Comparison of ENCODE assay signal across 17 mouse cellular contexts in the genomic region with DNA sequence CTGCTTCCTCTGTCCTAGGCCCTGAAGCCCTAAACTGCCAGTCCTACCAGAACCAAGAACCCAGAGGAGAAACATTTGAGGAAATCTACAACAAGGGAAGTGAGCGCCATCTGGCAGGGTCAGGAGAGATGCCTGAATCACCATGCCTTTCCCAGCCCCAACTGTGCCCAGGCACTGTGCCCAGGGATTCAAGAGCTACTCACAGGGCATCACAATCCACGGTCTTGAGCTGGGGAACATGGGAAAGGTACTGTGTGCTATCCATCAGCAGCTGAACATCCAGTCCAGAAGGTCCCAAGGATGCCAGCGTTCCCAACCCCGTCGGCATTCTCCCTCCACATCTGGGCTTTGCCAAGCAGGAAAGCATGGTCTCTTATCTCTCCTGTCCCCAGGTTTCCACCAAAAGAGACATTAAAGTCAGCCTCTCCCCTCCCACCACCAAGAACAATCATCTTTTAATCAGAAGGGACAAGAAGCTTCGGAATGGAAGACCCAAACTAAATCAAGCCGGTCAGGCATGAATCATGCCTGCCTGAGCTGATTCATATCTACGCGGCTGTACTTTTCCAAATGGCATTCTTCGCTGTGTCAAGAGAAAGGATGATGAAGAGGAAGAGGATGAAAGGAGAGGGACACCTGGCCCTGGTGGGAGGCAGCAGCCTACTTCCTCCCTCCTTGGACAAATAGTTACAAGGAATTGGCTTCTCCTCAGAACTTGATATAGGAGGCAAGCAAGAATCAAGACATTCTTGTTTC. TPM values are rescaled to one million over a fixed set of nuclear protein-coding genes. Genes with fewer than 3 reads are reported as not detected.
DNase-seq lines count a peak whose midpoint lies in the region; ATAC-seq and TF ChIP-seq lines count a peak whose summit lies in the region.
"Had no signal": no experiment of that assay in that cellular context is flagged by ENCODE, and none has a peak within 500 bp of the region (broad histone marks: within the 10 kb centered on the region; RNA-seq: fewer than 3 reads in every experiment).

No protein-coding gene starts in this region.

- H3K4me3 ChIP-seq in layer of hippocampus, adult 2 months, result no peak overlapping the region
- no peak overlapping the region for H3K4me3 ChIP-seq in kidney, embryonic 14.5 days (ENCODE audit: low read length)
- H3K4me3 ChIP-seq: heart, embryonic 15.5 days; limb, embryonic 10.5 days; liver, embryonic 13.5 days had no signal

- DNase-seq in layer of hippocampus, adult 2 months (ENCODE audit: low spot score in 2 of 2), result no peak
- no peak for DNase-seq in layer of hippocampus, postnatal 25 days (ENCODE audit: extremely low spot score in 1 of 2, low spot score in 1 of 2)
- peak; percentile 68 for DNase-seq in adrenal gland, adult 2 months
- peak; percentile 97 for DNase-seq in cerebellum, adult 11 months
- DNase-seq in cerebellum, postnatal 25 days, result peak; percentile 98 to 99
- DNase-seq in lung, postnatal 25 days (ENCODE audit: low spot score), result no peak
- DNase-seq: kidney, postnatal 25 days; liver, embryonic 13.5 days; thymus, postnatal 25 days had no signal

- H3K27me3 ChIP-seq in kidney, embryonic 14.5 days (ENCODE audit: control insufficient read depth, insufficient read depth, low read length), result no peaks in the 10 kb centered on the region

- H3K27ac ChIP-seq in layer of hippocampus, adult 2 months, result peak overlapping the region; percentile 1; the same call in 1 of the 2 replicates
- no peak overlapping the region for H3K27ac ChIP-seq in kidney, embryonic 14.5 days (ENCODE audit: low read depth, low read length)
- H3K27ac ChIP-seq: heart, embryonic 15.5 days; limb, embryonic 10.5 days; liver, embryonic 13.5 days had no signal

- no peak for ATAC-seq in kidney, embryonic 14.5 days (ENCODE audit: low FRiP score, low TSS enrichment)
- ATAC-seq: intestine, postnatal 0 days had no signal

- H3K4me1 ChIP-seq in kidney, embryonic 14.5 days (ENCODE audit: control insufficient read depth, insufficient read depth, low read length), result no peaks in the 10 kb centered on the region
- H3K4me1 ChIP-seq: liver, embryonic 13.5 days had no signal

- no peak overlapping the region for H3K9ac ChIP-seq in kidney, embryonic 14.5 days (ENCODE audit: low read depth, low read length)
- H3K9ac ChIP-seq: heart, embryonic 15.5 days; liver, embryonic 13.5 days had no signal

- TF ChIP-seq CTCF in layer of hippocampus, adult 2 months (conservative IDR thresholded peaks at IDR 0.05), result no peak

- no peaks in the 10 kb centered on the region for H3K9me3 ChIP-seq in kidney, embryonic 14.5 days (ENCODE audit: control insufficient read depth, low read length)
- H3K9me3 ChIP-seq: heart, embryonic 15.5 days; limb, embryonic 10.5 days; liver, embryonic 13.5 days had no signal

- no peak overlapping the region for H3K4me2 ChIP-seq in kidney, embryonic 14.5 days (replicated peaks; ENCODE audit: low read depth, low read length)
- H3K4me2 ChIP-seq: heart, embryonic 15.5 days; liver, embryonic 13.5 days had no signal

- no peaks in the 10 kb centered on the region for H3K36me3 ChIP-seq in kidney, embryonic 14.5 days (ENCODE audit: control insufficient read depth, insufficient read depth, low read length)
- H3K36me3 ChIP-seq: heart, embryonic 15.5 days; limb, embryonic 10.5 days; liver, embryonic 13.5 days had no signal

- 80% methylated on average over 10 of the region's 10 CpGs for WGBS in kidney, embryonic 14.5 days

RNA-seq across cellular contexts. Expression of gene Gpx2, which starts 9.9 kb away (rescaled TPM):
- under 1 TPM in 1 of 2 experiments, not detected in 1; 0.88 TPM for total RNA-seq in layer of hippocampus, adult 2 months (2021)
- under 1 TPM in 1 of 2 experiments, not detected in 1; 0.20 TPM for total RNA-seq in layer of hippocampus, postnatal 25 days (2021)
- not detected for total RNA-seq in adrenal gland, adult 2 months (2021)
- 0.25 TPM in 1 of 2 replicates, not detected in the other for polyA plus RNA-seq in adrenal gland, adult 2 months (2012; rRNA removed)
- polyA plus RNA-seq in kidney, embryonic 14.5 days (2014; fragmentation: Nextera tagmentation; extraction: Ambion mirVana), result not detected in 2 replicates
- polyA plus RNA-seq: C2C12; hindbrain, embryonic 11.5 days; liver, embryonic 13.5 days; neural tube, embryonic 14.5 days; spleen, adult 2 months had no signal

RNA-seq across cellular contexts. Expression of gene Rab15, which starts 17.5 kb away (rescaled TPM):
- 100 to 1,000 TPM; 189 to 195 TPM for total RNA-seq in layer of hippocampus, adult 2 months (2021)
- total RNA-seq in layer of hippocampus, postnatal 25 days (2021), result 100 to 1,000 TPM; 193 to 201 TPM
- 1 to 10 TPM; 2.1 to 3.7 TPM for total RNA-seq in adrenal gland, adult 2 months (2021)
- polyA plus RNA-seq in adrenal gland, adult 2 months (2012; rRNA removed), result 3.3 and 4.3 TPM in 2 replicates
- 3.9 and 7.7 TPM in 2 replicates for polyA plus RNA-seq in kidney, embryonic 14.5 days (2014; fragmentation: Nextera tagmentation; extraction: Ambion mirVana)

RNA-seq across cellular contexts. Expression of gene Fntb, which starts 39.8 kb away (rescaled TPM):
- total RNA-seq in layer of hippocampus, adult 2 months (2021), result 10 to 100 TPM; 24.8 to 26.2 TPM
- 10 to 100 TPM; 25.1 to 25.8 TPM for total RNA-seq in layer of hippocampus, postnatal 25 days (2021)
- total RNA-seq in adrenal gland, adult 2 months (2021), result 10 to 100 TPM; 11.0 to 15.4 TPM
- 22.2 and 25.0 TPM in 2 replicates for polyA plus RNA-seq in adrenal gland, adult 2 months (2012; rRNA removed)
- 36.5 and 42.3 TPM in 2 replicates for polyA plus RNA-seq in kidney, embryonic 14.5 days (2014; fragmentation: Nextera tagmentation; extraction: Ambion mirVana)

RNA-seq across cellular contexts. Expression of gene Churc1, which starts 39.9 kb away (rescaled TPM):
- 10 to 100 TPM; 36.5 to 37.3 TPM for total RNA-seq in layer of hippocampus, adult 2 months (2021)
- total RNA-seq in layer of hippocampus, postnatal 25 days (2021), result 10 to 100 TPM; 38.0 to 39.8 TPM
- total RNA-seq in adrenal gland, adult 2 months (2021), result 10 to 100 TPM; 66.2 to 90.4 TPM
- 24.0 and 25.1 TPM in 2 replicates for polyA plus RNA-seq in adrenal gland, adult 2 months (2012; rRNA removed)
- polyA plus RNA-seq in kidney, embryonic 14.5 days (2014; fragmentation: Nextera tagmentation; extraction: Ambion mirVana), result 138 and 171 TPM in 2 replicates

Comparison
In these comparisons a context has a peak if more than half of its experiments do, and no peak if none do; other contexts are left out.
1. DNase-seq: peak in adrenal gland, adult 2 months (single experiment), cerebellum, adult 11 months (single experiment) and cerebellum, postnatal 25 days (2 of 2); none in layer of hippocampus, adult 2 months (0 of 2), layer of hippocampus, postnatal 25 days (0 of 2) and lung, postnatal 25 days (single experiment).
2. RNA of gene Rab15, which starts 17.5 kb away (total RNA-seq): 193 to 201 TPM in layer of hippocampus, postnatal 25 days and 189 to 195 TPM in layer of hippocampus, adult 2 months; 2.1 to 3.7 TPM in adrenal gland, adult 2 months; every median in the first group is over 10 times any median in the second.